Mouse (Mus musculus) heart, adult 11 months (tissue): ENCODE measurements around the gene Sfxn3.

Source experiments
- DNase-seq: peaks from one replicate; pipeline ENCODE4 v3.0.0; 2022

The Sfxn3 gene

GRCm38 (mm10) chr19:45047935-45048643, 786 bp downstream of the Sfxn3 start:
- DNase-seq, result peak; percentile 98

- DNase-seq, result peak; percentile 91
Measured at GRCm38 (mm10) chr19:45048644-45049365, 1.5 kb downstream of the Sfxn3 start.

DNA sequence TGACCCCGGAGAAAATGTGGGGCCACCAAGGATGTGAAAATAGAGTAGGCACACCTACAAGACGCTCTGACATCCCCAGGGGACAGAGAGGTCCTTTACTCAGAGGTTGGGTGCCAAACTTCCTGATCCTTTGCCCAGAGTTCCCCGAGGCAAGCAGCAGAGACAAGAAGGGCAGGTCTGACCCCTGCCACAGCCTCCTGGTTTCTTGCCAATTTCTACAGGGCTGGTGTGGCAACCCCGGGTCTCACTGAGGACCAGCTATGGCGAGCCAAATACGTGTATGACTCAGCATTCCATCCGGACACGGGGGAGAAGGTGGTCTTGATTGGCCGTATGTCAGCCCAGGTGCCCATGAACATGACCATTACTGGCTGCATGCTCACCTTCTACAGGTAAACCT, 2.2 kb downstream of the Sfxn3 start:
- peak; percentile 96 for DNase-seq

GRCm38 (mm10) chr19:45053451-45053850, 6.1 kb downstream of the Sfxn3 start:
- DNase-seq, result peak; percentile 92

DNA sequence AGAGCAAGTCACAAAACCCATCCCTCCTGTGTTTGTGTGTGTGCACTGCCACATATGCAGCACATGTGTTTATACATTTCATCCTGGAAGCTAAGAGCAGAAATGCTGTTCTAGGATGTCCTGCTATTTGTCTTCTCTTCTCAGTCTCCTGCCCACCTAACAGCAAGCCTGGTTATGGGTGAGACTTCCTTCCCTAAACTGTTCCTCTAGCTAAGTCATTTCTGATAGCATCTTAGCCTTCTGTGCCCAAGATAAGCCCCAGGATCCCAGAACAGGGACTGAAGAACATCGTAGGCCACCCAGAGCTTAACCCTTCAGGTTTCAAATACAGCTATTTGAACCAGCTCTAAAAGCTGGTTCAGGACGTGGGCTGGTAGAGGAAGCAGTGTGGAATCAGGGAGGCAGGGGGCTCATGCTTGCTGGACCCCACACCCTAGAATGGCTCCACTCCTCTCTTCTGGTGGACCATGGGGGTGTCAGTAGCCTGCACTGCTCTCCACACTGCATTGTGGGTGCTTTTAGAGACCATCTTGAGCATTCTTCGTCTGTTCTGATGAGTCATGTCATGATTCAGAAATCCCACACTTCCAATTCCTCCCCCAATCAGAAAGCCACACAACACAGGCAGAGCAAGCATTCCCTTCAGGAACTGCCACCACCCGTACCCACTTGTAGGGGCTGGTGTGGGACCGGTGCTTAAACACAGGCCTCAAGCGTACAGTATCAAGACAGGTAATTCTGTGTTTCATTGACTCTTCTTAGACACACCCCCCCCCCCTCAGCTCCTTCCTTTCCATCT, 7.8 kb downstream of the Sfxn3 start:
- DNase-seq, result no peak

GRCm38 (mm10) chr19:45056364-45056763, 9.1 kb downstream of the Sfxn3 start:
- peak; percentile 93 for DNase-seq

DNA sequence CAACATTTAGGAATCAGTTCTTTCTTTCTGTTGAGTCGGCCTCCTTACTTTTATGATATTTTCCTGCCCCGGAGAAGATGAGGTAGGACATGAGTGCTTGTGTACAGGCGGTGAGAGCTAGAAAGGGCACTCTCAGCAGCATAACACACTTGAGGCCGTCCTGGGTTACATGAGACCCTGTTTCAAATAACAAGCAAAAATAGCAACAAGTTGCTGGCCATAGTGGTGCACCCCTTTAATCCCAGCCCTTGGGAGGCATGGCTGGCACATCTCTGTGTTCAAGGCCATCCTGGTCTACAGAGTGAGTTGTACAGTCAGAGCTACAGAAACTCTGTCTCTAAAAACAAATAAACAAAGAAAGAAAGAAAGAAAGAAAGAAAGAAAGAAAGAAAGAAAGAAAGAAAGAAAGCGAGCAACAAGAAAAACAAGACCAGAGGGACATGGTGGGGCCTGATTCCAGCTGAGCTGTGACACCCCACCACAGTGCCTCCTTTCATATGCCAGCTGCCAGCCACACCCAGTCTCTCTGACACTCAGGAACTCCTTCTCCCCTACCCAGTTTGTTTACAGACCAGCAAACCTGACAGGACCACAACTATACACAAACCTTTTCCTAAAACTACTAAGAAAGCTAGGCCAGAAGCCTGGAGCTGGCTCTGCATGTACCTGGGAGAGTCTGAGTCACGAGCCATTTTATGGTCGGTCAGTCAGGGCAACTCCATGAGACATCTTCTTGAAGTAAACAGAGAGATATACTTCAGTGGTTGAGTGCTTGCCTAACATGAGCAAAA, 9.8 kb downstream of the Sfxn3 start:
- peak; percentile 90 for DNase-seq

DNA sequence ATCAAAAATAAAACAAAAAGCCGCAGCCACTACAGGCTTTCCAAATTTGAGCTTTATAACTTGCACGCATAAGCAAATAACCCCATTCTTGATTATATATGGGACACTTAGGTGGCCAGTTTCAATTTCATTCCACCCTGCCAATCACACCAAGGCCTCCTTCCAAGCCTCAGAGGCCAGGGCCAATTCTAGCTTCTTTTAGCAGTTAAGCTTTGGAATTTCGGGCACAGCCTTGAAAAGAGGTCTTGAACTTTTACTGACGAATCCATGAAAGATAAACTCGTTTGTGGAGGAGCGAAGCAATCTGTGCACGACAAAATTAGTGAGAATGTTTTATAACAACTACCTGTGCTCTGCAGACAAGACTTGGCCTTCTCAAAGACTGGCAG, 10.4 kb downstream of the Sfxn3 start:
- DNase-seq, result no peak

DNA sequence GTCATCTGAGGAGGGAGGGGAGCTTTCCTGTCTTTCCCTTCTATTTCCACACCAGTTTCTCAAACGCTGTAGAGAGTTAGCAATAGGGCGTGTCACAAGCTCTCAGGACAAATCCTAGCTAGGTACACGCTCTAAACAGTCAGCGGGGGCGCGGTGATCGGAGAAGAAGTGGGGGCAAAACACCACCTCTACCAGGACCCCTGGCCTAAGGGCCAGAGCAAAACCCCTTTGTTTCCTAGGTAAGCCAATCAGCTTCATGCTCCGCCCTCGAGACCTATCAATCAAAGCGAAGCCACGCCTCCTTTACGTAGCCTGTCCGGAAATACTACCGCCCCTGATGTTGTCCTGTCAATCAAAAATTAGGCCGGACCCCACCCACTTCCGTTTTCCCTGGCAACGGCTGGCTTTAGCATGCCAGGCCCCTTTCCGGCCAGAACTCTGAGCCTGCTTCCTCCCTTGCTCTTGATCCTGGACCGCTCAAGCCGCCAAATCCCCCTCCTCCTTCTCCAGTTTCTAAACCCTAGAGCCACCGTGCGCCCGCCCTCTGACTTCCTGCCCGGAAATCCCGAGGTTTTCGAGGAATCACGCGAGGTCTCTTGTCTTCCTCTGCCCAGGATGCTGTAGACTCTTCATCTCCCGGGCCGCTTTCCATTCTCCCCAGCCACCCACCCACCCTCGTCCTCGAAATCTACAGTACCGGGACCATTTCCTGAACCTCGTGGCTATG, 11.0 kb downstream of the Sfxn3 start:
- peak; percentile 100 for DNase-seq

- DNase-seq, result no peak
Measured at GRCm38 (mm10) chr19:45058841-45059240, 11.5 kb downstream of the Sfxn3 start.

- no peak for DNase-seq
Measured at GRCm38 (mm10) chr19:45063565-45064292, 16.4 kb downstream of the Sfxn3 start.

- no peak for DNase-seq
Measured at GRCm38 (mm10) chr19:45065226-45065625, 17.9 kb downstream of the Sfxn3 start.

GRCm38 (mm10) chr19:45067170-45067569, 19.9 kb downstream of the Sfxn3 start:
- DNase-seq, result no peak

GRCm38 (mm10) chr19:45067758-45068510, 20.6 kb downstream of the Sfxn3 start:
- DNase-seq, result no peak

- DNase-seq, result peak; percentile 94
Measured at GRCm38 (mm10) chr19:45073871-45074542, 26.7 kb downstream of the Sfxn3 start.

DNA sequence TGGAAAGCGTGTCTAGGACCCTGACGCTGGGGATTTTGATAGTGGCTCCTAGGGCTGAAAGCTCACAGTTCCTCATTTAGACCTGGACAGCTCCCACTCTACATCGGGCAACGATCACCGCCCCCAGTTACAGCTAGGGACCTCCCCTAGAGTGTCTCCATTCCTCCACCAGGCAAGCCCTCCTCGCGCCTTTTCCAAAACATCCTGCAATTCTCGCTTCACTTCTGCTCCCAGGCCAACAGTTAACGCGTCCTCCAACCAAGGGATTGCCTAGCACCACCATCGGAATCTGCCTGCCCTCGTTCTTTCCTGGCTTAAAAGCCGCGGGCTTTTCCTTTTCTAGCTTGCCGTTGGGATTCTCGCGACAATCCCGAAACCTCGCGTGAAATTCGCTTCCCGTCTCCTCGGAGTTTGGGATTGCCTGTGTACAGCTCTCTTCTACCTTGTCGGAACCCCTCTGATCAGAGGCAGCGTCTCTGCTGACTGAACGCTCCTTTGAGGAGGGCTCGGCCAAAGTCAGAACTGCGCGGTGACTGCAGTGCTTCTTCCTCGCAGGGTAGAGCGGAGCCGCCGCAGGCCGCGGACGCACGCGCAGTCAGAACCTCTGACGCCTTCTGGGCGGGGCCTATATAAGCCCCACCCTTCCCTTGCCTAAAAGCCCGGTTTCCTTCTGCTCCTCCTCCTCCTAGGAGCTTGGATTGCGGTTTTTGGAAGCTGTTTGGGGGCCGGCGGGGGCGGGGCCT, 27.4 kb downstream of the Sfxn3 start, which contains the start of gene Kazald1:
Gene Kazald1 (plus strand): TSS at position 662 of the 743 bp plus-strand sequence.
- peak; percentile 99 for DNase-seq

- DNase-seq, result peak; percentile 96
Measured at GRCm38 (mm10) chr19:45075323-45076035, 28.2 kb downstream of the Sfxn3 start.

DNA sequence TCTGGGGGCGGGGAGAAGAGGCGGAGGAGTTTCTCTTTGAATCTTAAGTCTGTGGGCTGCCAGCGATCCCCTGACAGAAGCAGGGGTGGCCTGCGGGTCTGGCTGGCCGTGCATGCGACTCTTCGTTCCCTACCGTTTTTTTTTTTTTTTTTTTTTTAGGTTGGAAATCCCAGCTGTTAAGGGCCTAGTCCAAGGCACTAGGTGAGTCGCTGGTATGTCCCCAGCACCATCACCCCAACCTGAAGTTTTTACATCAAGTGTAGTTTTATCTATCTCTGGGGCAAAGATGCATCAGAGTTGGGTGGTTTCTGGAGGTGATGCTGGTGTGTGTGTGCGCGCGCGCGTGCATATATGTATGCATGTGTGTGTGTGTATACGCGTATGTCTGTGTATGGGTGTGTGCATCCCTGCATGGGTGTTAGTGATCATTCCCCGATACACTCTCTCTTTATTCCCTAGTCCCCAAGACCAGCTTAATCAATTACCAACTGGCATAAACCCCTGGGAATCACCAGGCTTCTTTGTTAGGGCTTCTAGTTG, 28.8 kb downstream of the Sfxn3 start:
- no peak for DNase-seq
